Mouse (Mus musculus) liver, embryonic 11.5 days (tissue): Measurements from ENCODE around the gene Gm5142. TPM values are rescaled to one million over a fixed set of nuclear protein-coding genes. Genes with fewer than 3 reads are reported as not detected.

ENCODE experiments used
- ATAC-seq: fragments of 200-750 bp; cut with Nextera tagmentation; replicated peaks from 2 replicates; pipeline ENCODE4 v1.8.0; 2017; ENCODE audit warnings: moderate number of reproducible peaks, mild to moderate bottlenecking, moderate TSS enrichment, moderate library complexity; ENCODE audit not compliant: low FRiP score
- DNase-seq: peaks from one replicate; pipeline ENCODE4 v3.0.0-alpha.2; 2017; ENCODE audit warnings: low spot score
- H3K27ac ChIP-seq: fragments of 300-500 bp; sonication (generic); 2 replicates; pipeline ENCODE4 v1.5.1; 2014; ENCODE audit warnings: mild to moderate bottlenecking, low read depth, low read length, control low read depth
- H3K27me3 ChIP-seq: fragments of 300-500 bp; sonication (generic); replicated peaks from 2 replicates; pipeline ENCODE4 v1.6.1; 2014; ENCODE audit warnings: low read length, mixed read lengths; ENCODE audit not compliant: control insufficient read depth, insufficient read depth
- H3K36me3 ChIP-seq: fragments of 300-500 bp; sonication (generic); 2 replicates; pipeline ENCODE4 v1.6.1; 2014; ENCODE audit warnings: mild to moderate bottlenecking, low read length, moderate library complexity, mixed read lengths; ENCODE audit not compliant: control insufficient read depth, insufficient read depth
- H3K4me1 ChIP-seq: fragments of 300-500 bp; sonication (generic); replicated peaks from 2 replicates; pipeline ENCODE4 v1.6.1; 2014; ENCODE audit warnings: low read length, mixed read lengths; ENCODE audit not compliant: control insufficient read depth, insufficient read depth
- H3K4me2 ChIP-seq: fragments of 300-500 bp; sonication (generic); 2 replicates; pipeline ENCODE4 v1.6.1; 2014; ENCODE audit warnings: mild to moderate bottlenecking, control low read depth, moderate library complexity
- H3K4me3 ChIP-seq: fragments of 300-500 bp; sonication (generic); 2 replicates; pipeline ENCODE4 v1.5.1; 2014; ENCODE audit warnings: low read depth, low read length, control low read depth
- H3K9ac ChIP-seq: fragments of 300-500 bp; sonication (generic); 2 replicates; pipeline ENCODE4 v1.6.1; 2014; ENCODE audit warnings: low read depth, low read length, control low read depth
- H3K9me3 ChIP-seq: fragments of 300-500 bp; sonication (generic); 2 replicates; pipeline ENCODE4 v1.6.1; 2016; ENCODE audit warnings: low read length, inconsistent platforms, mixed read lengths; ENCODE audit not compliant: control insufficient read depth
- WGBS: fragments of 180-500 bp; shearing (Covaris S2); extraction: QIAGEN DNeasy Blood & Tissue Kit; methylation state at CpG from one replicate; pipeline ENCODE4 v1.1.7; 2014; 5-methylcytosine and 5-hydroxymethylcytosine counted together
- polyA plus RNA-seq: library from polyadenylated mRNA; unstranded; fragments of >200 nt; fragmentation: Nextera tagmentation; extraction: Ambion mirVana; gene quantifications from 2 replicates; pipeline ENCODE4 v1.2.1, GENCODE M21; 2014

Gm5142 gene
- not detected in 2 replicates for polyA plus RNA-seq

GRCm38 (mm10) chr14:59178649-59179048, at the start of gene Gm5142:
Gm5142 (minus strand) TSS chr14:59178749.
- DNase-seq (no peak), ATAC-seq (no peak)
- Histone ChIP-seq H3K4me3 (no peak within 1 kb of the TSS), H3K9ac (no peak within 1 kb of the TSS), H3K36me3 (no peaks in the 10 kb centered on the region), H3K4me2 (no peak within 1 kb of the TSS), H3K27me3 (no peaks in the 10 kb centered on the region), H3K4me1 (no peaks in the 10 kb centered on the region), H3K9me3 (no peaks in the 10 kb centered on the region), H3K27ac (no peak within 1 kb of the TSS)
- 83% methylated on average over 3 of the region's 3 CpGs for WGBS

- DNase-seq: no peak
- 90% methylated on average over 11 of the region's 11 CpGs for WGBS
- ATAC-seq: no peak
- Histone ChIP-seq H3K4me3 (no peak overlapping the region), H3K27me3 (no peaks in the 10 kb centered on the region), H3K4me2 (no peak overlapping the region), H3K9ac (no peak overlapping the region), H3K36me3 (peaks cover 15% of the 10 kb centered on the region; the same call in 1 of the 2 replicates), H3K9me3 (no peaks in the 10 kb centered on the region), H3K4me1 (no peaks in the 10 kb centered on the region), H3K27ac (no peak overlapping the region)
These were observed 47.7 kb upstream of the Gm5142 start for GRCm38 (mm10) chr14:59226240-59226639.

GRCm38 (mm10) chr14:59219241-59219640, 40.7 kb upstream of the Gm5142 start:
- H3K9me3 ChIP-seq: no peaks in the 10 kb centered on the region
- H3K4me2 ChIP-seq: no peak overlapping the region
- H3K4me3 ChIP-seq: no peak overlapping the region
- no peaks in the 10 kb centered on the region for H3K4me1 ChIP-seq
- no peak for ATAC-seq
- peaks cover 13% of the 10 kb centered on the region; the same call in 1 of the 2 replicates for H3K36me3 ChIP-seq
- no peak overlapping the region for H3K9ac ChIP-seq
- WGBS: 78% methylated on average over 3 of the region's 3 CpGs
- DNase-seq: no peak
- no peaks in the 10 kb centered on the region for H3K27me3 ChIP-seq
- no peak overlapping the region for H3K27ac ChIP-seq

- DNase-seq (no peak), ATAC-seq (no peak)
- H3K9ac ChIP-seq: no peak overlapping the region
- no peak overlapping the region for H3K4me3 ChIP-seq
- no peaks in the 10 kb centered on the region for H3K27me3 ChIP-seq
- no peak overlapping the region for H3K27ac ChIP-seq
- no peak overlapping the region for H3K4me2 ChIP-seq
- 91% methylated on average over 2 of the region's 2 CpGs for WGBS
- H3K4me1 ChIP-seq: no peaks in the 10 kb centered on the region
- no peaks in the 10 kb centered on the region for H3K9me3 ChIP-seq
- H3K36me3 ChIP-seq: peaks cover 3% of the 10 kb centered on the region; the same call in 1 of the 2 replicates
These were observed 31.3 kb upstream of the Gm5142 start for GRCm38 (mm10) chr14:59209816-59210215.

- no peak overlapping the region for H3K9ac ChIP-seq
- no peaks in the 10 kb centered on the region for H3K9me3 ChIP-seq
- no peaks in the 10 kb centered on the region for H3K27me3 ChIP-seq
- ATAC-seq: no peak
- DNase-seq: no peak
- H3K4me1 ChIP-seq: peaks cover 2% of the 10 kb centered on the region; the same call in 1 of the 2 replicates
- H3K4me3 ChIP-seq: no peak overlapping the region
- H3K36me3 ChIP-seq: peaks cover 3% of the 10 kb centered on the region; the same call in 1 of the 2 replicates
- H3K27ac ChIP-seq: no peak overlapping the region
- H3K4me2 ChIP-seq: no peak overlapping the region
- 85% methylated on average over 7 of the region's 7 CpGs for WGBS
These were observed 30.5 kb upstream of the Gm5142 start for GRCm38 (mm10) chr14:59209003-59209402.

GRCm38 (mm10) chr14:59205976-59206583, 27.5 kb upstream of the Gm5142 start:
- Histone ChIP-seq H3K9me3 (no peaks in the 10 kb centered on the region), H3K4me2 (peak overlapping the region; percentile 13), H3K27ac (no peak overlapping the region), H3K9ac (no peak overlapping the region), H3K36me3 (no peaks in the 10 kb centered on the region), H3K4me3 (no peak overlapping the region), H3K4me1 (peaks cover 8% of the 10 kb centered on the region), H3K27me3 (no peaks in the 10 kb centered on the region)
- DNase-seq (no peak), ATAC-seq (no peak)
- WGBS: 71% methylated on average over 10 of the region's 10 CpGs

GRCm38 (mm10) chr14:59205461-59205860, 26.9 kb upstream of the Gm5142 start:
- H3K9me3 ChIP-seq: no peaks in the 10 kb centered on the region
- DNase-seq (no peak), ATAC-seq (no peak)
- no peaks in the 10 kb centered on the region for H3K27me3 ChIP-seq
- no peak overlapping the region for H3K9ac ChIP-seq
- no peak overlapping the region for H3K4me3 ChIP-seq
- H3K27ac ChIP-seq: no peak overlapping the region
- H3K4me2 ChIP-seq: no peak overlapping the region
- H3K36me3 ChIP-seq: no peaks in the 10 kb centered on the region
- 47% methylated on average over 7 of the region's 7 CpGs for WGBS
- H3K4me1 ChIP-seq: peaks cover 8% of the 10 kb centered on the region

GRCm38 (mm10) chr14:59201604-59202215, 23.2 kb upstream of the Gm5142 start:
- ATAC-seq (0 out of 2 replicates have a peak, but pooled peaks have one; percentile 3), DNase-seq (no peak)
- H3K4me3 ChIP-seq: peak overlapping the region; percentile 86
- H3K9me3 ChIP-seq: no peaks in the 10 kb centered on the region
- no peaks in the 10 kb centered on the region for H3K36me3 ChIP-seq
- peak overlapping the region; percentile 97 for H3K27ac ChIP-seq
- 3% methylated on average over 21 of the region's 21 CpGs for WGBS
- peak overlapping the region; percentile 92 for H3K9ac ChIP-seq
- peak overlapping the region; percentile 77 for H3K4me2 ChIP-seq
- H3K27me3 ChIP-seq: no peaks in the 10 kb centered on the region
- peaks cover 8% of the 10 kb centered on the region for H3K4me1 ChIP-seq
